Mouse (Mus musculus): Measurements from ENCODE around the gene Sptbn4. TPM values are rescaled to one million over a fixed set of nuclear protein-coding genes. Genes with fewer than 3 reads are reported as not detected.
A peak's percentile ranks its signal among the peaks of the same experiment; 100 is the strongest.

Gene Sptbn4
- total RNA-seq, 2 experiments from 2014 or later, result 89.6 to 105 TPM

DNA sequence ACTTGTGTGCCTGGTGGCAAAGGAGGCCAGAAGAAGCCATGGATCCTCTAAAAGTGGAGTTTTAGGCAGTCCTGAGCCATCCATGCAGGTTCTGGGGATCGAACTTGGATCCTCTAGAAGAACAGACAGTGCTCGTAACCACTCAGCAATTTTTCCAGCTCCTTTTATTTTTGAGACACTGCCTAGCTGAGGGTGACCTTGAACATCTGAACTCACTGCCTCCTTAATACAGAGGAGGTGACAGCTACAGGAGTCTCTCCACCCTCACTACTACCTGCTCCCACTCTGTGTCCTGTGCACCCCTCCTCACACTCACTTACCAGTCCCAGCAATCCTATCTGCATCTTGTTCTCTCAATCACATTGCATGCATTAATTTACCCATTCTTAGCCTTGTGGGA lies 28.1 kb upstream of the Sptbn4 start:
- DNase-seq (ENCODE audit: low spot score in 2 of 2), result no peak

DNA sequence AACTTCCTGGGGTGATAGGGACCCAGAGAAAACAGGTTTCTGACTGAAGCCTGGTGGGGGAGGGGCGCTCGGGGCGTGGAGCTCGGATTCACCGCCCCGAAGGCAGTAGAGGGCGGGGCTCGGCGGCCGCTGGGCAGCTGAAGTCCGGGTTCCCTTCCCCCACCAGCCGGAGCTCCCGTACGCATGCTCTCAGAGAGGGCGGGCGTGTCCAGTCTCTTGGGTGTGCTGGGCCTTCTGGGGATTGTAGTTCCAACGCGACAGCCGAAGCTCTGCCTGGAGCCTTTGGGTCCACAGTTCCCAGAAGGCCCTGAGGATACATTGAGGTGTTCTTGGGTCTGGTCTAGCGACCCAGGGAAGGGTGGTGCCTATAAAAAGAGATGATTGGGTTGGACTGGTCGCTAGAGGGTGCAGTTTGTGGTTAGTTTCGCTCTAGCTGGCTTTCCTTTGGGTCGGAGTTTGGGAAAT lies 27.0 kb upstream of the Sptbn4 start:
- DNase-seq (ENCODE audit: low spot score in 2 of 2), result peak; percentile 94 to 96

DNA sequence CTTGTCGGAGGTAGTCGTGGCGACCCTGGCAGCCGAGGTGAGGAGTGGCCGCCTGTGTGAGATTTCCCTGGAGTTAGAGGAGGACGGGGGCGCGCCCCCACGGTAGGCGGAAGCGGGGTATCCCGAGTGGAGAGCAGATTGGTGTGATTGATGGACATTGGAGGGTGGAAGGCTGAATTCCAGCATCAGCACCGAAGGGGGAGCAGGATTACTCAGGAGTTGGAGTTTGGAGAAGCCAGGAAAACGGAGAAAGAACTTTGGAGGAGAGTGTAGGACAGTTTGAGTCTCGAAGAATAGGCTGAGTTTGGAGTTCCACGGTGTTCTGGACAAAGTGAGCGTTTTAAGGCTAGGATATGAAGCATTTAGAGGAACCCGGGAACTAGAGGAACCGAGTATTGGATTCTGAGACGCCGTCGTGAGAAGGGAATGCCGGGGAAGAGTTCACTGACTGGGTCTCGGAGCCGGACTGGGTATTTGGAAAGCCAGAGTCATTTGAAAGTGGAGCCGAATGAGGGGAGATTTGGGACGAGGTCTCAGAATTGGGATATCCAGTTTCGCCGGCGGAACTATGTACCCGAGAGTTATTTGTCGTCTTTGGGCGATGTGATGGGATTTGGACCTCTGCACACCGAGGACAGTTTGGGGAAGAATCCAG lies 26.5 kb upstream of the Sptbn4 start:
- peak in 1 of 2 experiments; percentile 42 for DNase-seq (ENCODE audit: low spot score in 2 of 2)

DNA sequence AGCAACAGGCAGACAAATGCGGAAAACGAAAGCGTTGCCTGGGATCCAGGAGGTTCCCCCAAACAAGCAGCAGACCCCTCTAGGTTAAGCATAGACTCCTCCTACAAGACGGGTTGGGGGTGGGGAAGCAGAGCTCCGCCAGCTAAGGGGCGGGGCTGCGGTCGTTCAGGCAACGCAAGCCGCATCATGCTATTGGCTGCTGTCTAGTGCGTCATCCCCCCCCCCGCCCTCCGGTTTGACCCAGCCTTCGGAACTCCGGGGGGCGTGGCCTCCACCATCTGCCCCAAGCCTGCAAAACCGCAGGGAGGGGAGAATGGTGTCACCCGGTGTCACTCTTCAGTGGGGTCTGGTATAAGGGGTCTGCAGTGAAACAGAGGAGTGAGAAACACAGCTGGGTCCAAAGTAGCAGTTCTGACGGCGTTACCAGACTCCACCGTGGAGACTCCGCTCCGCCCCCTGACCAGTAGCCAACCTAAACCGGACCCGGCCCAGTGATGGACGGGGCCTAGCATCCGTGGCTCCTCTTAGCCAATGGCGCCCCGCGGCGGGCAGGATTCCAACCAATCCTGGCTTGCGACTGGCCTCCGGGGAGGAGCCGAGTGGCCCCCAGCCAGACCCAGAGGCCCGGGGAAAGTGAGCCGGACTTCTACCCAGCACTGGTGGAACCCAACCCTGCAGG lies 25.8 kb upstream of the Sptbn4 start, which contains the start of gene Sertad3:
Gene Sertad3, plus strand, starts transcription at position 613 of the 679 bp plus-strand sequence.
- DNase-seq (ENCODE audit: low spot score in 2 of 2), result peak; percentile 99

DNA sequence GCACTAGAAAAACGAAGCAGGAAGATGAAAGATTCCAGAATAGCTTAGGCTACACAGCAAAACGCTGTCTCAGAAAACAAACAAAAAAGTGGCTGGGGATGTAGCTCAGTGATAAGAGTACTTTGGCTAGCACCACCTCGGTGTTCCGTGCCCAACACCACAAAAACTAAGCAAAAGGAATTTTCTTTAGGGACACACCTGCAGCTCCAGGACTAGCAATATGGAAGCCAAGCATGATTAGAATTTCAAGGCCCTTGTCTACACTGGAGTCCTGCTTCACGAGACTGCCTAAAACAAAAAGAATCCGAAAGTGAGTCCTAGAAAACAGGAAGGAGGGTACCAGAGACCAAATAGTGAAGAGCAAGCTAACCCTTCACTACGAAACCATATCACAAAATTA lies 25.1 kb upstream of the Sptbn4 start:
- DNase-seq (ENCODE audit: low spot score in 2 of 2), result no peak

DNA sequence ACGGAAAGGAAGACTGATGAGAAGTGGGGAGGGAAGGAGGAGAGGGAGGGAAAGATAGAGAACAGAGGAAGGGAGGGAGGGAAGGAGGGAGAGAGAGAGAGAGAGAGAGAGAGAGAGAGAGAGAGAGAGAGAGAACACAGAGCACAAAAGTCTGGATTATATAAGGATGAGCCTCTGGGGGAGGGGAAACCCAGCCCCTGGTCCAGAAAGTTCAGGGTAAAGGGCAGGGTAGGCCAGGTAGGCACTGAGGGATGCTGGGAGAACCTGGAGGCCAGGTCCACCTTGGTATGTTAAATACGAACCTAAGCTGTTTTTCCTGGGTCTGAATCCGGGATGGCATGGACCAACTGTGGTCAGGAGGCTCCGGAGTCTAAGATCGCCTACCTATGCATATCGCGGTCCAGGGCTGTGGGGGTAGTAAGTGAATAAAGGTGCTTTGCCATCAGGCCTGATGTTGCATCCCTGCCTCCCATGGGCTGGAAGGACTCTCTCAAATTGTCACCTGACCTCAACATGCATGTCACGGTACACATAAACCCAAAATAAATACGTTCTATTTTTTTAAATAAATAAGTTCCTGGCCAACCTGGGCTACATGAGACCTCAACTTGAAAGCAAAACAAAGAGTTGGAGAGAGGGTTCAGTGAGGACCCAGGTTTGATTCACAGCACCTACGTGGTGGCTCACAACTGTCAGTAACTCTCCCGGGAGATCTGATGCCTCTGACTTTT lies 24.1 kb upstream of the Sptbn4 start:
- DNase-seq (ENCODE audit: low spot score in 2 of 2), result no peak

DNA sequence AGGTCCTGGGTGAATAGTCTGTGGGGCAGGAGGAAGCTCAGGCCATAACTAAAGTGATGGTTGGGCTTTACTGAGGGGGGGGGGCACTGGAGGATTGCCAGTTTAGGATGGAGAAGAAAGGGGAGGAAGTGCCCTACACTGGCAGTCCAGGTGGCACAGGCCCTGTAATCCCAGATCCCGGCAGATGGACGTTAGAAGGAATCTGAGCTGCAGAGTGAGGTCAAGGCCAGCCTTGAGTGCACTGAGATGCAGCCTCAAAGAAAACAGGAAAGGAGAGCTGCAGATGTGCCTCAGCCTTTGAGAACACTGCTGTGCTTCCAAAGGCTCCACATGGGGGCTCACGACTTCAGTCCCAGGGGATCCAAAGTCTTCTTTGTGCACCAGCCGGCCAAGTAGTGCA lies 20.2 kb upstream of the Sptbn4 start:
- no peak for DNase-seq (ENCODE audit: low spot score in 2 of 2)

DNA sequence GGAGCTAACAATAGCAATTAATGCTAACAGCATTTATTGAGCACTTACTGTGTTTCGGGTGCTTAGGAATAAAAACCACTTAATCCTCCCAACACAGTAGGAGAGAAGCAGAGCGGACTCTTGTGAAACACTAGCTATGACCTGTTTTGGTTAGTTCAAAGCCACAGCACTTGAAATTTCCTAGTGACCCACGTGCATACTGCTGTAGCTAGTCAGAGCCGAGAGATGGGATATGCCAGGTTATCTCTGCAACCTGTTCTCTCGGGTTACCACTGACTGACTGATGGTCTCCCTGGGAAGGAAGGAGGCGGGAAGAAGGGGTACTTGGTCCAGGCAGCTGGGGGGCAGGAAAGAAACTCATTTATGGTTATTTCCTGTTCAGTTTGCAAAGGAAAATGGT lies 13.0 kb upstream of the Sptbn4 start:
- DNase-seq (ENCODE audit: low spot score in 2 of 2), result no peak

DNA sequence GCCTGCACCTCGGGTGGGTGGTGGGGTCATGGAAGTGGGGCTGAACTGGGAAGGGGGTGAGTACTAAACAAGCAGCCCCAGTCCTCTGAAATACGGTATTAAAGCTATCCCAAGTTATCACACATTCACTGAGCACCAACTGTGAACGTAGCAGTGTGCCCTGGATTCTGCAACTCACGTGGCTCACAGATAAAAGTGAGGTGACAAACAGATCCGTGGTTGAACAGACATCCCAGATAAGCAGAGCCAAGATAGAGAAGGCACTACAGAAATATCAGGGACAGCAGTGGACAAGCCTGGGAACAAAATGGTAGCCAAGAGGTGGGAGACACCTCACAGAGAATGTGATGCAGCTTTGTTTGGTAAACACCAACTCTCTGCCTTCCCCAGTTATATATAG lies 12.2 kb upstream of the Sptbn4 start:
- no peak for DNase-seq (ENCODE audit: low spot score in 2 of 2)

DNA sequence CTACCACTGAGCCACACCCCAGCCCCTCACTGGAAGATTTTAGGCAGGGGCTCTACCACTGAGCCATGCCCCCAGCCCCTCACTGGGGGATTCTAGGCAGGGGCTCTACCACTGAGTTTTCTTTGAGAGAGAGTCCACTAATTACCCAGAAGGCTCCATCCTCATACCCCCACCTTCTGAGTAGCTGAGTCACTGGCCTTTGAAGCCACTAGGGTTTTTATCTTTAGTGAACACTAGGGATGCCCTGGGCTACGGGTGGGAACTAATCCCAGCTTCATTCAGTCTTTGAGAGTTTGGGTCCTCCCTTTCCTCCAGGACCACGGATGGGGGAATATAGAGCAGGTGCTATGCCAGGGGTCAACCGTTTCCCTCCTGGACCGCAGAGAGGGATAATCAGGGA lies 11.1 kb upstream of the Sptbn4 start:
- no peak for DNase-seq (ENCODE audit: low spot score in 2 of 2)

DNA sequence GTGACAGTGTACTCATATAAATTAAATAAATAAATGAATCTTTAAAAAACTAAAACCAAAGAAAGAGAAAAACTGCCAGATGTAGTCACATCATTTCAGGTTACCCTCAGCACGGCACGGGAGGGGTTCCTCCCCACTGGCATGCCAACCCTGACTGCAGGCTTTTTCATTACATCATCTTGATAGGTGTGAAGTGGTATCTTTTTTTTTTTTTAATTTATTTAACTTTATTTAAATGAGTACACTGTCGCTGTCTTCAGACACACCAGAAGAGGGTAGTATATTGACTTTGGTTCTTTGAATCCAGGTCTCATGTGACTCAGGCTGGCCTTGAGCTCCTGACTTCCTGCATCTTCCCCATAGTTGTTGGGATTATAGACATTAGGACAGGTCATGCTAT lies 7.8 kb upstream of the Sptbn4 start:
- no peak for DNase-seq (ENCODE audit: low spot score in 2 of 2)

DNA sequence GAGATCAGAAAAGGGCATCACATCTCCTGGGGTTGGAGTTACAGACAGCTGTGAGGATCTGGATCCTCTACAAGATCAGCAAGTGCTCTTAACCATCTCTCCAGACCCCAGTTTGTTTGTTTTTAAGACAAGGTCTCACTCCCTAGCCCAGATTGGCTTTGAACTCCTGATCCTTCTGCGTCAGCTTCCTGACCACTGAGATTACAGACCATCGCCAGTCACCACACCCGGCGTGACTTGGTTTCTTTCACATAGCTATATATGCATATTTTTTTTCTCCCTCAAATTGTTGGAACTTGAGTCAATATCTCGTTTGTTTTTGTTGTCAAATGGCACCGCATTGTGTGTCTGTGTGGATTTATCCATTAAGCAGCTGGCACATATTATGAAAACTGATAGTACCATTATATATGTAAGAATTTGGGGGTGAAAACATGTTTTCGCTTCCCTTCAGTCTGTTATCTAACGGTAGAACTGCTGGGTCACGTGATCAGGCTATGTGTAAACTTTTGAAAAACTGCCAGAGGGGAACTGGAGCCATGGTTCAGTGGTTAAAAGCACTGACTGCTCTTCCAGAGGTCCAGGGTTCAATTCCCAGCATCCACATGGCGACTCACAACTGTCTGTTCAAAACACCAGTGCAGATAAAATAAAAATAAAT lies 7.1 kb upstream of the Sptbn4 start:
- no peak for DNase-seq (ENCODE audit: low spot score in 2 of 2)

DNA sequence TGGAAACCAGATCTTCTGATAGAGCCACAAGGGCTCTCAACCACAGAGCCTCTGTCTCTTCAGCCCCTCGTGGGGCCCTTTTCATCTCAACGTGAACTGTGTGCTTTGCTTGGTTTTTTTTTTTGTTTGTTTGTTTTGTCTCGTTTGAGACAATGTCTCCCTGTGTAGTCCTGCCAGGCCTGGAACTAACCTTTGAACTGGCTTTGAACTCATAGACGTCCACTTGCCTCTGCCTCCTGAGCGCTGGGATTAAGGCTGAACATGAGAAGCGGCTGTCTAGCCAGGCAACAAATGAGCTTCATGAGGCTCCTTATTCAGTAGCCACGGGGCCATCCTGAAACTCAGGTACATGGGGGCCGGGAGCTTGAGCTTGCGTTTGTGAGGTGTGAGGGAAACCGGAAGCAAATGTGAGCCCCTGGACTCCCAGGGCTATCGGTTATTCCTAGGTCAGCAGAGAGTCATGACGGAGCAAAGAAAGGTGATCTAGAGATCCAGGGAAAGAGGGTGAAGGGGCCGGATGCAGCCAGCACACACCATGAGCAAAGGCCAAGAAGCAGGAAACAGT lies 4.8 kb upstream of the Sptbn4 start:
- no peak for DNase-seq (ENCODE audit: low spot score in 2 of 2)

DNA sequence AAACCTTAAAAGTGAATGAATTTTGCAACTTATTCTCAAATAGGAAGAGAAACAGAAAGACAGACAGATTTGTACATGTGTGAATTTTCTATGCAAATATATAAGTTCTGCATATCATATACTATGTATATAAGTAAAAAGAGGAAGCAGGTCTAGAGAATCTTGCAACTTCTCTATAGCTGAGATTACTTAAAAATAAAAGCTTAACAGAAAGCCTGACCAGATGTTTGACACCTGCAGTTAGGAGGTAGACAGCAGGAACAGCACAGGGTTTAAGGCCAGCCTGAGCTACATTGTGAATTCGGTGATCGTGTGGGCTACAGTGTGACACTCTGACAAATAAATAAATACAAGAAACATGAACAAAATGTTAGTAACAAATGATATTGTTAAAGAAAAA lies 3.9 kb upstream of the Sptbn4 start:
- no peak for DNase-seq (ENCODE audit: low spot score in 2 of 2)

DNA sequence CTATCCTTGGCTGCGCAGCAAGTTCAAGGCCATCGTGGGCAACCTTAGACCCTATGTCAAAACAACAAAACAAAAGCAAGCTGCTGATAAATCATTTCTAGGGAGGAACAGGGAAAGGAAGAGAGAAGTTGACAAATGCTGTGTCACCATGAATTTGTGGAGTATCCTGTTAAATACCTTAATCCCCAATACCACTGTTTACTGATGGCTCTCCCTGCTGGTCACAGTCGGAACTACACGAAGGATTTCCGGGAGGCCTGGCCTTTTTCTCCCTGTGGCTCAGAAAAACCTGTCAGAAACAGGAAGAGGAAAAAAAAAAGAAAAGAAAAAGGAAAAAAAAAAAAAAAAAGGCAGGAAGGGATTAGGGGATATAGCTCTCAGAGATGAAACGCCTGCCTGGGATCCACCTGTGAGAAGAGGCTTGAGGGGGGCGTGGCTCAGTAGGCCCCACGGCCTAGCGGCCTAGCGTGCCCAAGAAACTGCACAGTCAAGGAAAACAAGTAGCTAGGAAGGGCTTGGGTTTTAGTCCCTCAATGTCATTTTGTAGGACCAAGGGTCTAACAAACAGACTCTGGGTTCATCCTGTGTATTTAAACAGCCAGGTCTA lies 1.9 kb upstream of the Sptbn4 start:
- DNase-seq (ENCODE audit: low spot score in 2 of 2), result peak; percentile 80 to 82

DNA sequence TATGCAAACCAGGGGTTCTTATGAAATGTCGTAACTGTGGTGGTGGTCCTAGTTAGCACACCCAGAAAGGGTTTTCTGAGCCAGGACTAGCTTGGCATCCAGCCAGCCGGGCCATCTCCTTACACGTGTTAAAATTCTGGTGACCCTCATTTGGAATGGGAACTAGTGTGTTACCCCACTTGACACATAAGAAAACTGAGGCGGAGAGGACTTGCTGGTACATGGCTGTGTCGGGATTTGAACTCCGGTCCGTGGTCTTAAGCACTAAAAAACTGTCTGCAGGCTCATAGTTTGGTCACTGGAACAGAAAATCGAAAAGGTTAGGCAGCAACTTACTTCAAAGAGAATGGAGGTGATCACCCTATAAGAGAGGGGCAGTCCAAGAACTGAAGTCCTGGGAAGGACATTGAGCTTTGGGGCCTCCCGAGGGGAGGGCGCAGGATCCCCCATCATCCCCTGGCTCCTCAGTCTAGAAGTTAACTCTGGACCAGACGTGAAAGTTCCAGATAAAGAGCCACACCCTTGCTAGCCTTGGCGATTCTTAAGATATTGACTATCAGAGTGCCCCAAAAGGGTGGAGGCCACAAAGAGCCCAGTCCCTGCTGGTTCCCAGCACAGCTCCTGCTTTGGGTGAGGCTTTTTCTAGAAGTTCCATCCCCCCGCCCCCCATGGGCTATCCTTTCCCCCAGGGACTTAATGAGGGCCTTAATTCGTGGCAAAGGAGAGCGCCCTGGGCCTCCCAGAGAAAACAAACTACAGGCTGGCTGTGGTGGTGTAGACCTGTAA lies 1.1 kb upstream of the Sptbn4 start:
- peak; percentile 41 to 51 for DNase-seq (ENCODE audit: low spot score in 2 of 2)

DNA sequence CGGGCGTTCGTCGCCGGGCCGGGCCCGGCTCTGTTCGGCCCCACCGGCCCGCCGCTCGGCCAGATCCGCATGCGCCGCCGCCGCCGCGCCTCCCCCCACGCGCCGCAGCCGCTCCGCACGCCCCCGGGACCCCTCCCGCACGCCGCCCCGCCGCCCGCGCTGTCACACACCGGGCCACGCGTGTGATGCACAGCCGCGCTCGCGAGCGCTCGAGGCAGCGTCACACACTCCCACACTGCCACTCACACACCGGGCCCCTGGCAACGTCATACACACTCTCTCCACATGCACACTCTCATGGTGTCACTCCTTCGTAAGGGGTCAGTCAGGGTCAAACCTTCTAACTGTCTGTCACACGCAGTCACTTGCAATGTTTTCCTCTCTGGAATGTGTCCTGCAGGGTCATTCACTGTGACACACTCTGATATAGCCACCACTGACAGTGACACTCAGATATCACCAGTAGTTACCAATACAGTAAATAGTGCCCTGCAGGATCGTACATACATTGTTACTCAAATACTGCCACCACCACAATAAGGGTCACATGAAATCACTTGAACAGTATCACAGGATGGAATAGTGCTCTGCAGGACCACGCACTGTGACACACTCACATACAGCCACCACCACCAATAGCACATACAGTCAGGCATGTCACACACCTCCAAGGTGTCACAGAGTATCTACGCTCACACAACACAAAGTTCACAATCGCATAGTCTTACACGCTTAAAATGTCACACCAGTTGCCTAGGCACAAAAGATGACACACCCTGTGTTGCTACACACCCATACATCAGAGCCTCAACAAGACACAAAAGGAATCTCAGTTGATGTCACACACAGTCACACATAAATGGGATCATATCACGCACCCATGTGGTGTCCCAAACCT lies 716 bp downstream of the Sptbn4 start:
- DNase-seq (ENCODE audit: low spot score in 2 of 2), result peak; percentile 60 to 73

DNA sequence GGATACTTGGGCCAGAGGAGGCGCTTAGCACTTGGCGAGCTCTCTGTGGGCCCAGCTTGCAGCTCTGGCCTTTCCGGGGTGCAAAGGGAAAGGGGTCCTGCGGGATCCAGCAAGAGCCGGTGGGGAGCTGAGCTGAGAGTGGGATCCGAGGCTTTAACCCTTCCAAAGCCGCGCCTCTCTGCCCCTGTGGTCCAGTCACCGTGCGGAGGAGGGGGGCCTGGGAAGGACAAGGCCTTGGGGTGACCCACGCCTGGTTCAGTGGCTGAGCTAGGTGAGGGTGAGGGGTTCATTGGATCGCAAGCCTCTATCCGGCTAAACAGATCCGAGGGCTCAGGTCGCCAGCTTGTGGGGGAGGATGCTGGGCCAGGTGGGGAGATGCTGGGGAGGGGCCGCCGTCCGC lies 1.4 kb downstream of the Sptbn4 start:
- DNase-seq (ENCODE audit: low spot score in 2 of 2), result peak; percentile 32 to 43

DNA sequence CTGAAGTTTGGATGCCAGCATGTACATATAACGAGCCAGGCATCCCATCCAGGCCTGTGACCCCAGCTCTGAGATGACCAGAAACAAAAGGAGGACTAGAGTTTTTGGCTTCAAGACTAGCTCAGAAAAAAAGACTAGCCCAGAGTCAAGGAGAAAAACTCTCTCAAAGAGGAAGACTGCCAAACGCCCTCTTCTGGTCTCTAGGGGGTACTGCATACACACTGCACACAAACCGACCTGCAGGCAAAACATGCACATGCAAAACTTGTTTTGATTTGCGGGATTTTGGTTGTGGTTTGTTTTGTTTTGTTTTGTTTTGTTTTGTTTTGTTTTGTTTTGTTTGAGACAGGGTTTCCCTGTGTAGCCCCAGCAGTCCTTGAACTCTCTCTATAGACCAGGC lies 7.5 kb downstream of the Sptbn4 start:
- DNase-seq (ENCODE audit: low spot score in 2 of 2), result no peak
